Mouse (Mus musculus): Measurements from ENCODE around the gene Dgka.
"Not testable (repeated sequence)": the region's sequence is repeated elsewhere in the genome, so short reads cannot be mapped to it uniquely, and the experiment has no call there.

The Dgka gene

GRCm38 (mm10) chr10:128731992-128732391 is 12.7 kb downstream of the Dgka start:
- no peak for DNase-seq (ENCODE audit: low spot score)

- peak; percentile 46 for DNase-seq (ENCODE audit: low spot score)
These were observed 13.6 kb downstream of the Dgka start for GRCm38 (mm10) chr10:128731002-128731433.

GRCm38 (mm10) chr10:128728059-128728458 is 16.6 kb downstream of the Dgka start:
- no peak for DNase-seq (ENCODE audit: low spot score)

GRCm38 (mm10) chr10:128725466-128725865 is 19.2 kb downstream of the Dgka start:
- DNase-seq (ENCODE audit: low spot score), result not testable (repeated sequence)

DNA sequence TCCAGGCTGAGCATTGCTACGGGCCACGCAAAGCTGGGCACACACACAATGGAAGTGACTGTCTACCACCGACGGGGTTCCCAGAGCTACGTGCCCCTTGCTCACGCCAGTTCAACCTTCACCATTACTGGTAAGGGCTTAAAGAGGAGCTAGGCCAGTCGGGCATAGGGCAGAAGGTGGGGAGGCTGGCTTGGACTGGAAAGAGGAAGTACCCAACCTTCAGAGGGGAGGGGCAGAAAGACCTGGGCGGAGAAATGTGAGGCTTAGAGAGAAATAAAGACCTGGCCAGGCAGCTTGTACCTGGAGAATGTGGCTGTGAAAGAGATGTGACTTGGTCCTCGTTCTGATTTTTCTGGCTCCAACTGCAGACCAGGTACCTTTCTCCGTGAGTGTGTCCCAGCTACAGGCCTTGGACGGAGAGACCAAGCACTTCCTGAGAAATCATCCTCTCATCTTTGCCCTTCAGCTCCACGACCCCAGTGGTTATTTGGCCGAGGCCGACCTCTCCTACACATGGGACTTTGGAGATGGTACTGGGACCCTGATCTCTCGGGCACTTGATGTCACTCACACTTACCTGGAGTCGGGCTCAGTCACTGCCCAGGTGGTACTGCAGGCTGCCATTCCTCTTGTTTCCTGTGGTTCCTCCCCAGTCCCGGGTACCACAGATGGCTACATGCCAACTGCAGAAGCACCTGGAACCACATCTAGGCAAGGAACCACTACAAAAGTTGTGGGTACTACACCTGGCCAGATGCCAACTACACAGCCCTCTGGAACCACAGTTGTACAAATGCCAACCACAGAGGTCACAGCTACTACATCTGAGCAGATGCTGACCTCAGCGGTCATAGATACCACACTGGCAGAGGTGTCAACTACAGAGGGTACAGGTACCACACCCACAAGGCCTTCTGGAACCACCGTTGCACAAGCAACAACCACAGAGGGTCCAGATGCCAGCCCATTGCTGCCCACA is 28.8 kb downstream of the Dgka start:
- DNase-seq (ENCODE audit: low spot score), result no peak

DNA sequence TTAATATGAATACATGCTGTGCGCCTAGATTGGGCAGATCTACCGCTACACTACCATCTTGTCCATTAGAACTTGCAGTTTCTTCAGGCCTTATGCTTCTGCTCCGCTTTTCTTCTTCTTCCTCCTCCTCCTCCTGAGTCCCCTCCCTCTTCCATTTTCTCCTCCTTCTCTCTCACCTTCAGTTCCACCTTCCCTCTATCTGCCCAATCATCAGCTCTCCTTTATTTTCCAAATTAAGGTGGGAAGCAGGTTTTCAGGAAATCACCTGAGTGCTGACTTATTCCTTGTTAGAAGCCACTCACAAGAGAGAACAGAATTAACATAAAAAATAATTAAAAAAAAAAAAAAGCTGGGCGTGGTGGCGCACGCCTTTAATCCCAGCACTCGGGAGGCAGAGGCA is 33.3 kb downstream of the Dgka start:
- not testable (repeated sequence) for DNase-seq (ENCODE audit: low spot score)

GRCm38 (mm10) chr10:128705317-128705693 is 39.4 kb downstream of the Dgka start:
- peak; percentile 41 for DNase-seq (ENCODE audit: low spot score)

DNA sequence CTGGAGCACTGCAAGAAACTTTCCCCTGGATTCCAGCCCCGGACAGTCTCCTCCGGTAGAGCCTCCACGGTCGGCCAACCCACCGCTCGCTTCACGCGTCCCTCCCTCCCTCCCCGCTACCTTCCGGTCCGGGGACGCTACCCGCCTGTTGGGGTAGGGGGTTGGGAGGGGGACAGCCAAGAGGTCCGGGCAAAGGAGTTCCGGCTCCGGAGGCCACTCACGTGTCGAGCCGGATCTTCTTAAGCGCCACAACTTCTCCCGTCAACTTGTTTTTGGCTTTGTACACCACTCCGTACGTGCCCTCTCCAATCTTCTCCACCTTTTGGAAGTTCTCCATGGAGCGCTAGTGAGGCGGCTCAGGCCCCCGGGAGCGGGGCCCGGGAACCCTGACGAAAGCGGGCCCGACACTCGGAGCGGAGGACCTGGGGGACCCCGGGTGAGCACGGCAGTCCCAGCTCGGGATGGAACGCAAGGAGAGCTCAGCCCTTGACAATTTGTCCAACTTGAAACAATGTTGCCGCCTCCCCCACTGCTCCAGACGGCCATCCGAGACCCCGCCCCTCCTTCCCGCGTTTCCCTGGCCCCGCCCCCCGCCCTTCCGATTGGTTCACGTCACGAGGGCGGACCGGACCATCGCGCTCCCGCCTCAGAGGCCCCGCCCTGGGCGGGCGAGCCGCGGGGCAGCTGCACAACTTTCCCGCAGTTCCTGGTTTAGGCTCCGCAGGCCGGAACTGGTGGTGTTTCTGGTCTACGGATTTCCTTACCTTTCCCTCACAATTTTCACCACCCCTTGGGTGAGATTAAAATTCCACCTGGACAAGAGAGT is 40.0 kb downstream of the Dgka start, which contains the start of gene Cdk2:
Gene Cdk2, minus strand, starts transcription at position 541 of the 826 bp plus-strand sequence.
- peak; percentile 94 for DNase-seq (ENCODE audit: low spot score)

GRCm38 (mm10) chr10:128703895-128704294 is 40.8 kb downstream of the Dgka start, which contains the start of gene Pmel:
Gene Pmel, plus strand, starts transcription at chr10:128704195.
- DNase-seq (ENCODE audit: low spot score), result no peak

GRCm38 (mm10) chr10:128702328-128703007 is 42.2 kb downstream of the Dgka start:
- DNase-seq (ENCODE audit: low spot score), result peak; percentile 66

GRCm38 (mm10) chr10:128700712-128701111 is 43.9 kb downstream of the Dgka start:
- no peak for DNase-seq (ENCODE audit: low spot score)

DNA sequence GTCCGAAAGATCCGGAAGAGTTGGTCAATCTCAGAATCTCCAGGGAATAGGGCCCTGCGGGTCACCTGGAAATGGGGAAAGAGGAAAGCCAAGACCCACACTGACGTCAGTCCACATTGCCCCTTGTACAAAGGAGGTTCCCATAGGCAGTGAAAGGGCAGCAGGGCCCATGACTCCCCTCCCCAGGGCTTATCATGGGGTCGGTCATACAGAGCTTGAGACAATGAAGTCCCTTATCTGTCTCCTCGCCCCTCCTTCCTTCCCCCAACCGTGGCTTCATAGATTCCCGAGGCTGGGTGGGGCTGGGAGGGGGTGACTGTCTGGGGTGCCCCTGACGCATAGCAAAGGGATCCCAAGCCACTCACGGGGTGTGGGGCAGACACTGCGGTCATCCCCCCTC is 45.0 kb downstream of the Dgka start:
- no peak for DNase-seq (ENCODE audit: low spot score)

- DNase-seq (ENCODE audit: low spot score), result no peak
These were observed 45.6 kb downstream of the Dgka start for GRCm38 (mm10) chr10:128699006-128699405.

- no peak for DNase-seq (ENCODE audit: low spot score)
These were observed 47.5 kb downstream of the Dgka start for GRCm38 (mm10) chr10:128697072-128697725.

DNA sequence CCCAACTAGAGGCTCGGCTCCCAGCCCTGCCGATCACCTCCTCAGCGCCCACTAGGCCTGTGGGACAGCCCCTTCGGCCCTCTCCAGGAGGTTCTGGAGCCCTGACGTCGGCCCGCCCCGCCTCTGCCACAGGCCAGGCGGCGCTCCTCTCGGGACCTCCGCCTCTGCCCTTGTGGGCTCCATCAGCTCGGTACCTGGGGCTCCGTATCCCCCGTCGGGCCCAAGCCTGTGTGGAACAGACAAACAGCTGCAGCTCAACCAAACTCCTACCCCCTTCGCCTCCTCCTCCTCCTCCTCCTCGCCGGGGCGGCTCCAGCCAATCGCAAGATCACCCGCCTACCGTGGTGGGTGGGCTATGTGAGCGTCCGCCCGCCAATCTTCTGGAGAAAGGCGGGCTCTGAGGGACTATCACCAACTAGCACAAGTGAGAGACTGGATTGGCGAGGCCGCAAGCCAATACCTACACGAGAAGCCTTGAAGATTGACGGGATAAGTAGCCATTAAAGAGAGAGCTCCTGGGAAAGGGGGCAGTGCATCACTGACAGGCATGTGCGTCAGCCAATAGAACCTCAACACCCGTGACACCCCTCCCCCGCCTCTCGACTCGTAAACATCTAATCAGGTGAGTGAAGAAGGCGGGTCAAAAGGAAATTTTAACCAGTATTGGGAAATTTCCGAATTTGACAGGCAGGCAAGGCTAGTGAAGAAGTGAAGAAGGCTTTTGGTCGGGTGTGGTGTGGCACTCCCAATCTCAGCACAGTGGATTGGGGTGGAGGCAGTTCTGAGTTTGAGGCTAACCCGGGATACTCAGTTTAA is 48.5 kb downstream of the Dgka start, which contains the start of gene Rab5b:
Gene Rab5b, minus strand, starts transcription at position 273 of the 816 bp plus-strand sequence.
- peak; percentile 99 for DNase-seq (ENCODE audit: low spot score)

GRCm38 (mm10) chr10:128695411-128695991 is 49.2 kb downstream of the Dgka start:
- no peak for DNase-seq (ENCODE audit: low spot score)

- no peak for DNase-seq (ENCODE audit: low spot score)
These were observed 70.1 kb downstream of the Dgka start for GRCm38 (mm10) chr10:128674469-128675008.

GRCm38 (mm10) chr10:128673763-128674468 is 70.7 kb downstream of the Dgka start, which contains the start of gene Suox:
Gene Suox, minus strand, starts transcription at chr10:128674073.
- peak; percentile 82 for DNase-seq (ENCODE audit: low spot score)

- DNase-seq (ENCODE audit: low spot score), result no peak
These were observed 73.5 kb downstream of the Dgka start for GRCm38 (mm10) chr10:128671148-128671547.

Measured in testis, postnatal 14 days (tissue).